Mouse (Mus musculus) gastrocnemius, adult 2 months (tissue): Measurements from ENCODE around the gene Ippk. TPM values are rescaled to one million over a fixed set of nuclear protein-coding genes. Genes with fewer than 3 reads are reported as not detected.

Experiments used
- DNase-seq: peaks from one replicate; pipeline ENCODE4 v3.0.0; 2022
- H3K27ac ChIP-seq: fragments of 200-600 bp; 2 replicates; pipeline ENCODE4 v1.8.1; 2022; ENCODE audit warnings: mild to moderate bottlenecking
- H3K4me3 ChIP-seq: fragments of 200-600 bp; 2 replicates; pipeline ENCODE4 v1.8.1; 2022; ENCODE audit warnings: mild to moderate bottlenecking, moderate library complexity
- CTCF ChIP-seq: fragments of 200-600 bp; IDR thresholded peaks from 2 replicates; pipeline ENCODE4 v1.8.1; 2022; ENCODE audit warnings: antibody characterized with exemption, mild to moderate bottlenecking, moderate library complexity
- intact Hi-C: fragments of 180-260 bp; cut with DNase I; formaldehyde crosslinking; loops from one replicate; pipeline ENCODE4 v1.15.1; 2025
- total RNA-seq, 2 experiments: library from RNA; stranded (reverse); gene quantifications; 2 replicates each; pipeline ENCODE4 v1.2.3; 2021

Gene Ippk
- total RNA-seq, 2 experiments from 2014 or later, result 5.6 to 6.3 TPM

- no peak for TF ChIP-seq CTCF
- DNase-seq, result no peak
- H3K27ac ChIP-seq, result no peak overlapping the region
- no peak overlapping the region for H3K4me3 ChIP-seq
- intact Hi-C loops, result no loop called here
Measured at GRCm38 (mm10) chr13:49444451-49444850, 23.4 kb downstream of the Ippk start.

GRCm38 (mm10) chr13:49449318-49449749 is 28.3 kb downstream of the Ippk start:
- intact Hi-C loops, result loop anchor here (1.0 to 5.0 kb wide), 2 partner anchors 73 to 196 kb away; no protein-coding TSS in a partner anchor

GRCm38 (mm10) chr13:49460276-49460675 is 39.2 kb downstream of the Ippk start:
- Histone ChIP-seq H3K27ac (peak overlapping the region; percentile 79), H3K4me3 (no peak overlapping the region)
- intact Hi-C loops, result no loop called here
- no peak for DNase-seq
- no peak for TF ChIP-seq CTCF

More at GRCm38 (mm10) chr13:49449318-49449749, 28.3 kb downstream of the Ippk start:
- no peak overlapping the region for H3K4me3 ChIP-seq
- DNase-seq, result peak; percentile 90
- H3K27ac ChIP-seq, result peak overlapping the region; percentile 69
- no peak; the same call in 1 of the 2 replicates for TF ChIP-seq CTCF

GRCm38 (mm10) chr13:49460692-49461414 is 39.8 kb downstream of the Ippk start:
- intact Hi-C loops, result no loop called here
- peak; percentile 60 for DNase-seq
- no peak for TF ChIP-seq CTCF
- H3K4me3 ChIP-seq, result no peak overlapping the region
- H3K27ac ChIP-seq, result peak overlapping the region; percentile 79

- peak; percentile 55 for DNase-seq
- Histone ChIP-seq H3K4me3 (no peak overlapping the region), H3K27ac (peak overlapping the region; percentile 79)
- no peak for TF ChIP-seq CTCF
- intact Hi-C loops, result no loop called here
Measured at GRCm38 (mm10) chr13:49461458-49462132, 40.5 kb downstream of the Ippk start.

GRCm38 (mm10) chr13:49462921-49463320 is 41.9 kb downstream of the Ippk start:
- intact Hi-C loops, result no loop called here
- H3K27ac ChIP-seq, result peak overlapping the region; percentile 79
- TF ChIP-seq CTCF, result no peak

GRCm38 (mm10) chr13:49465875-49466274 is 44.8 kb downstream of the Ippk start:
- no peak for DNase-seq
- Histone ChIP-seq H3K27ac (peak overlapping the region; percentile 80), H3K4me3 (no peak overlapping the region)
- TF ChIP-seq CTCF, result no peak
- intact Hi-C loops, result no loop called here

More at GRCm38 (mm10) chr13:49462921-49463320, 41.9 kb downstream of the Ippk start:
- H3K4me3 ChIP-seq, result no peak overlapping the region
- DNase-seq, result no peak

GRCm38 (mm10) chr13:49466393-49467075 is 45.5 kb downstream of the Ippk start:
- Histone ChIP-seq H3K4me3 (no peak overlapping the region), H3K27ac (peak overlapping the region; percentile 80)
- intact Hi-C loops, result no loop called here
- peak; percentile 89 for DNase-seq
- TF ChIP-seq CTCF, result no peak

GRCm38 (mm10) chr13:49467585-49467984 is 46.5 kb downstream of the Ippk start:
- DNase-seq, result no peak
- Histone ChIP-seq H3K4me3 (no peak overlapping the region), H3K27ac (peak overlapping the region; percentile 80)
- no peak for TF ChIP-seq CTCF
- intact Hi-C loops, result no loop called here

- no peak for TF ChIP-seq CTCF
- H3K4me3 ChIP-seq, result no peak overlapping the region
- intact Hi-C loops, result no loop called here
- peak overlapping the region; percentile 13; the same call in 1 of the 2 replicates for H3K27ac ChIP-seq
- no peak for DNase-seq
Measured at GRCm38 (mm10) chr13:49469002-49469401, 48.0 kb downstream of the Ippk start.

GRCm38 (mm10) chr13:49470319-49470718 is 49.3 kb downstream of the Ippk start:
- Histone ChIP-seq H3K4me3 (no peak overlapping the region), H3K27ac (peak overlapping the region; percentile 69)
- no peak for TF ChIP-seq CTCF
- no peak for DNase-seq
- intact Hi-C loops, result no loop called here

GRCm38 (mm10) chr13:49470806-49471205 is 49.8 kb downstream of the Ippk start:
- TF ChIP-seq CTCF, result no peak
- Histone ChIP-seq H3K27ac (peak overlapping the region; percentile 69), H3K4me3 (no peak overlapping the region)
- intact Hi-C loops, result no loop called here
- DNase-seq, result no peak
